Mouse (Mus musculus) liver, embryonic 14.5 days (tissue): ENCODE results near the gene Spcs3. TPM values are rescaled to one million over a fixed set of nuclear protein-coding genes. Genes with fewer than 3 reads are reported as not detected.

Source experiments
- ATAC-seq: fragments of 200-750 bp; cut with Nextera tagmentation; 2 replicates; pipeline ENCODE4 v1.8.0; 2017; ENCODE audit warnings: moderate number of reproducible peaks, mild to moderate bottlenecking, moderate library complexity; ENCODE audit not compliant: insufficient read depth
- DNase-seq, 3 experiments: peaks; one replicate each; pipeline ENCODE4 v3.0.0-alpha.2; 2012 to 2013; ENCODE audit warnings: low read depth in 3 of 3, low spot score in 3 of 3
- H3K27ac ChIP-seq: fragments of 300-500 bp; sonication (generic); 2 replicates; pipeline ENCODE4 v1.5.1; 2014; ENCODE audit warnings: moderate library complexity, mild to moderate bottlenecking, control low read depth, inconsistent platforms
- H3K27me3 ChIP-seq: fragments of 300-500 bp; sonication (generic); 2 replicates; pipeline ENCODE4 v1.6.1; 2014; ENCODE audit warnings: mild to moderate bottlenecking, low read length, moderate library complexity; ENCODE audit not compliant: control insufficient read depth, insufficient read depth
- H3K36me3 ChIP-seq: fragments of 300-500 bp; sonication (generic); replicated peaks from 2 replicates; pipeline ENCODE4 v1.6.1; 2014; ENCODE audit warnings: low read depth; ENCODE audit not compliant: control insufficient read depth, insufficient read depth
- H3K4me1 ChIP-seq, 2 experiments: fragments of 200-500 bp in 1 of 2; fragments of 300-500 bp in 1 of 2; sonication (generic) in 1 of 2; replicated peaks; 2 replicates each; pipeline ENCODE4 v1.6.1; 2012 to 2014; ENCODE audit warnings: antibody characterized with exemption in 1 of 2, inconsistent platforms in 1 of 2, low read length in 1 of 2; ENCODE audit not compliant: control insufficient read depth in 2 of 2, insufficient read depth in 2 of 2
- H3K4me2 ChIP-seq: fragments of 300-500 bp; sonication (generic); 2 replicates; pipeline ENCODE4 v1.6.1; 2014; ENCODE audit warnings: low read depth, mild to moderate bottlenecking, control low read depth, moderate library complexity
- H3K4me3 ChIP-seq, 2 experiments: fragments of 200-500 bp in 1 of 2; fragments of 300-500 bp in 1 of 2; sonication (generic) in 1 of 2; 2 replicates each; pipeline ENCODE4 v1.5.1; 2012 to 2014; ENCODE audit warnings: low read depth in 2 of 2, low read length in 2 of 2, mild to moderate bottlenecking in 2 of 2, control low read depth in 1 of 2, inconsistent platforms in 1 of 2, moderate library complexity in 1 of 2; ENCODE audit not compliant: insufficient read depth in 1 of 2
- H3K9ac ChIP-seq: fragments of 300-500 bp; sonication (generic); replicated peaks from 2 replicates; pipeline ENCODE4 v1.6.1; 2014; ENCODE audit warnings: mild to moderate bottlenecking, control low read depth, moderate library complexity
- H3K9me3 ChIP-seq: fragments of 300-500 bp; sonication (generic); 2 replicates; pipeline ENCODE4 v1.6.1; 2016; ENCODE audit warnings: low read length, mixed read lengths; ENCODE audit not compliant: control insufficient read depth
- CTCF ChIP-seq: IDR thresholded peaks from 2 replicates; pipeline ENCODE4 v1.5.1; 2016; ENCODE audit warnings: antibody characterized with exemption, low read depth, control low read depth
- EP300 ChIP-seq: IDR thresholded peaks from 2 replicates; pipeline ENCODE4 v1.6.1; 2016; ENCODE audit warnings: antibody characterized with exemption, low read depth
- WGBS: fragments of 180-500 bp; shearing (Covaris S2); extraction: QIAGEN DNeasy Blood & Tissue Kit; methylation state at CpG from one replicate; pipeline ENCODE4 v1.1.7; 2014; ENCODE audit not compliant: insufficient replicate concordance; 5-methylcytosine and 5-hydroxymethylcytosine counted together
- polyA plus RNA-seq, 2 experiments: library from polyadenylated mRNA; depleted of rRNA in 1 of 2; stranded (reverse) in 1 of 2; unstranded in 1 of 2; fragments of >200 nt; fragmentation: Nextera tagmentation in 1 of 2; extraction: Ambion mirVana in 1 of 2; gene quantifications; 2 replicates each; pipeline versions ENCODE4 v1.2.1 to v1.2.3; 2012 to 2014

Spcs3 gene
- polyA plus RNA-seq, 2 experiments: 19.9 to 65.6 TPM

GRCm38 (mm10) chr8:54488437-54488836 is 41.4 kb downstream of the Spcs3 start:
- Histone ChIP-seq H3K27me3 (no peaks in the 10 kb centered on the region), H3K9ac (no peak overlapping the region), H3K27ac (no peak overlapping the region), H3K4me1 (no peaks in the 10 kb centered on the region), H3K9me3 (no peaks in the 10 kb centered on the region), H3K4me2 (no peak overlapping the region), H3K36me3 (no peaks in the 10 kb centered on the region), H3K4me3 (no peak overlapping the region)
- TF ChIP-seq CTCF: no peak
- no peak for TF ChIP-seq EP300
- ATAC-seq: no peak
- no peak for DNase-seq
- 59% methylated on average over 4 of the region's 4 CpGs for WGBS

GRCm38 (mm10) chr8:54486555-54487273 is 43.1 kb downstream of the Spcs3 start:
- no peaks in the 10 kb centered on the region for H3K9me3 ChIP-seq
- H3K4me1 ChIP-seq: no peaks in the 10 kb centered on the region
- H3K4me2 ChIP-seq: peak overlapping the region; percentile 15; the same call in 1 of the 2 replicates
- H3K9ac ChIP-seq: no peak overlapping the region
- H3K36me3 ChIP-seq: no peaks in the 10 kb centered on the region
- ATAC-seq (no peak), DNase-seq (no peak)
- H3K27ac ChIP-seq: no peak overlapping the region
- H3K27me3 ChIP-seq: no peaks in the 10 kb centered on the region
- 12% methylated on average over 19 of the region's 19 CpGs for WGBS
- H3K4me3 ChIP-seq: no peak overlapping the region
- TF ChIP-seq EP300 (no peak), CTCF (no peak)

Other genes starting within 250 kb of the Spcs3 start
- gene Asb5, start 418 bp downstream of the Spcs3 start, polyA plus RNA-seq (2012; rRNA removed): 0.12 and 0.18 TPM in 2 replicates
- gene Asb5, start 418 bp downstream of the Spcs3 start, polyA plus RNA-seq (2014; fragmentation: Nextera tagmentation; extraction: Ambion mirVana): 1.2 and 1.3 TPM in 2 replicates
- not detected in 2 replicates for gene Spata4, start 70.8 kb upstream of the Spcs3 start, polyA plus RNA-seq (2012; rRNA removed)
- not detected in 2 replicates for gene Spata4, start 70.8 kb upstream of the Spcs3 start, polyA plus RNA-seq (2014; fragmentation: Nextera tagmentation; extraction: Ambion mirVana)